Mouse (Mus musculus): Measurements from ENCODE around the gene Ptbp3. TPM values are rescaled to one million over a fixed set of nuclear protein-coding genes. Genes with fewer than 3 reads are reported as not detected.
"Not testable (repeated sequence)": the region's sequence is repeated elsewhere in the genome, so short reads cannot be mapped to it uniquely, and the experiment has no call there.

Gene Ptbp3
- polyA plus RNA-seq, 1 experiment from 2014 or later = 26.9 TPM

- H3K9me3 ChIP-seq; H3K27ac ChIP-seq; H3K36me3 ChIP-seq (replicated peaks); DNase-seq (ENCODE audit: extremely low spot score, low spot score); H3K27me3 ChIP-seq (ENCODE audit: poor library complexity, severe bottlenecking); H3K4me1 ChIP-seq; H3K4me3 ChIP-seq: not testable (repeated sequence)
- WGBS = 94% methylated on average over 8 of the region's 8 CpGs
Observed at GRCm38 (mm10) chr4:59570519-59570918, 21.4 kb upstream of the Ptbp3 start.

- H3K9me3 ChIP-seq = no peaks in the 10 kb centered on the region; the same call in 1 of the 2 replicates
- peak; percentile 62 for DNase-seq (ENCODE audit: extremely low spot score, low spot score)
- WGBS = 11% methylated on average over 7 of the region's 7 CpGs
- no peaks in the 10 kb centered on the region for H3K27me3 ChIP-seq (ENCODE audit: poor library complexity, severe bottlenecking)
- H3K36me3 ChIP-seq (replicated peaks) = no peaks in the 10 kb centered on the region
- no peak overlapping the region for H3K27ac ChIP-seq
- H3K4me1 ChIP-seq = no peaks in the 10 kb centered on the region
- H3K4me3 ChIP-seq = no peak overlapping the region
Observed at GRCm38 (mm10) chr4:59569538-59569937, 20.4 kb upstream of the Ptbp3 start.

GRCm38 (mm10) chr4:59567576-59568260 lies 18.6 kb upstream of the Ptbp3 start:
- Histone ChIP-seq H3K27ac (no peak overlapping the region), H3K36me3 (replicated peaks) (no peaks in the 10 kb centered on the region), H3K9me3 (no peaks in the 10 kb centered on the region; the same call in 1 of the 2 replicates), H3K4me1 (no peaks in the 10 kb centered on the region), H3K27me3 (ENCODE audit: poor library complexity, severe bottlenecking) (no peaks in the 10 kb centered on the region), H3K4me3 (no peak overlapping the region)
- WGBS = 88% methylated on average over 6 of the region's 6 CpGs
- no peak for DNase-seq (ENCODE audit: extremely low spot score, low spot score)

GRCm38 (mm10) chr4:59565571-59566188 lies 16.5 kb upstream of the Ptbp3 start:
- Histone ChIP-seq H3K4me3 (no peak overlapping the region), H3K9me3 (no peaks in the 10 kb centered on the region; the same call in 1 of the 2 replicates), H3K4me1 (no peaks in the 10 kb centered on the region), H3K27me3 (ENCODE audit: poor library complexity, severe bottlenecking) (no peaks in the 10 kb centered on the region), H3K27ac (no peak overlapping the region), H3K36me3 (replicated peaks) (no peaks in the 10 kb centered on the region)
- WGBS = 79% methylated on average over 8 of the region's 8 CpGs
- no peak for DNase-seq (ENCODE audit: extremely low spot score, low spot score)

- Histone ChIP-seq H3K36me3 (replicated peaks) (no peaks in the 10 kb centered on the region), H3K4me3 (no peak overlapping the region), H3K27ac (no peak overlapping the region), H3K9me3 (no peaks in the 10 kb centered on the region; the same call in 1 of the 2 replicates), H3K27me3 (ENCODE audit: poor library complexity, severe bottlenecking) (no peaks in the 10 kb centered on the region), H3K4me1 (no peaks in the 10 kb centered on the region)
- 79% methylated on average over 3 of the region's 3 CpGs for WGBS
- DNase-seq (ENCODE audit: extremely low spot score, low spot score) = no peak
Observed at GRCm38 (mm10) chr4:59564128-59564527, 15.0 kb upstream of the Ptbp3 start.

GRCm38 (mm10) chr4:59560141-59560540 lies 11.0 kb upstream of the Ptbp3 start:
- no peaks in the 10 kb centered on the region for H3K9me3 ChIP-seq
- no peaks in the 10 kb centered on the region for H3K4me1 ChIP-seq
- DNase-seq (ENCODE audit: extremely low spot score, low spot score) = no peak
- H3K4me3 ChIP-seq = no peak overlapping the region
- no peaks in the 10 kb centered on the region for H3K36me3 ChIP-seq (replicated peaks)
- H3K27ac ChIP-seq = no peak overlapping the region
- WGBS = 93% methylated on average over 6 of the region's 6 CpGs
- no peaks in the 10 kb centered on the region for H3K27me3 ChIP-seq (ENCODE audit: poor library complexity, severe bottlenecking)

- no peaks in the 10 kb centered on the region for H3K36me3 ChIP-seq (replicated peaks)
- no peaks in the 10 kb centered on the region for H3K27me3 ChIP-seq (ENCODE audit: poor library complexity, severe bottlenecking)
- H3K9me3 ChIP-seq = no peaks in the 10 kb centered on the region
- 77% methylated on average over 6 of the region's 6 CpGs for WGBS
- no peak overlapping the region for H3K4me3 ChIP-seq
- H3K27ac ChIP-seq = no peak overlapping the region
- H3K4me1 ChIP-seq = no peaks in the 10 kb centered on the region
- DNase-seq (ENCODE audit: extremely low spot score, low spot score) = no peak
Observed at GRCm38 (mm10) chr4:59558096-59558720, 9.0 kb upstream of the Ptbp3 start.

GRCm38 (mm10) chr4:59557343-59557742 lies 8.2 kb upstream of the Ptbp3 start:
- H3K36me3 ChIP-seq (replicated peaks); DNase-seq (ENCODE audit: extremely low spot score, low spot score); H3K4me3 ChIP-seq; H3K27ac ChIP-seq; H3K9me3 ChIP-seq; H3K27me3 ChIP-seq (ENCODE audit: poor library complexity, severe bottlenecking); H3K4me1 ChIP-seq: not testable (repeated sequence)
- WGBS = 96% methylated on average over 4 of the region's 4 CpGs

- Histone ChIP-seq H3K27ac (no peak overlapping the region), H3K27me3 (ENCODE audit: poor library complexity, severe bottlenecking) (peaks cover 5% of the 10 kb centered on the region; the same call in 1 of the 2 replicates), H3K4me3 (no peak overlapping the region), H3K36me3 (replicated peaks) (no peaks in the 10 kb centered on the region), H3K9me3 (no peaks in the 10 kb centered on the region), H3K4me1 (no peaks in the 10 kb centered on the region)
- DNase-seq (ENCODE audit: extremely low spot score, low spot score) = no peak
Observed at GRCm38 (mm10) chr4:59555177-59555576, 6.0 kb upstream of the Ptbp3 start.

GRCm38 (mm10) chr4:59553576-59553975 lies 4.4 kb upstream of the Ptbp3 start:
- peaks cover 5% of the 10 kb centered on the region; the same call in 1 of the 2 replicates for H3K27me3 ChIP-seq (ENCODE audit: poor library complexity, severe bottlenecking)
- H3K27ac ChIP-seq = no peak overlapping the region
- H3K4me1 ChIP-seq = peaks cover 12% of the 10 kb centered on the region
- no peaks in the 10 kb centered on the region for H3K9me3 ChIP-seq
- H3K4me3 ChIP-seq = no peak overlapping the region
- no peaks in the 10 kb centered on the region for H3K36me3 ChIP-seq (replicated peaks)
- DNase-seq (ENCODE audit: extremely low spot score, low spot score) = no peak
- WGBS = 81% methylated on average over 3 of the region's 3 CpGs

GRCm38 (mm10) chr4:59552835-59553234 lies 3.7 kb upstream of the Ptbp3 start:
- Histone ChIP-seq H3K27ac (no peak overlapping the region), H3K36me3 (replicated peaks) (no peaks in the 10 kb centered on the region), H3K4me1 (peaks cover 16% of the 10 kb centered on the region), H3K27me3 (ENCODE audit: poor library complexity, severe bottlenecking) (peaks cover 5% of the 10 kb centered on the region), H3K4me3 (no peak overlapping the region), H3K9me3 (no peaks in the 10 kb centered on the region)
- WGBS = 91% methylated on average over 5 of the region's 5 CpGs
- no peak for DNase-seq (ENCODE audit: extremely low spot score, low spot score)

GRCm38 (mm10) chr4:59551901-59552300 lies 2.7 kb upstream of the Ptbp3 start:
- Histone ChIP-seq H3K4me1 (peaks cover 24% of the 10 kb centered on the region), H3K36me3 (replicated peaks) (no peaks in the 10 kb centered on the region), H3K4me3 (no peak overlapping the region), H3K9me3 (no peaks in the 10 kb centered on the region), H3K27ac (no peak overlapping the region), H3K27me3 (ENCODE audit: poor library complexity, severe bottlenecking) (peaks cover 14% of the 10 kb centered on the region)
- WGBS = 82% methylated on average over 1 of the region's 1 CpGs
- no peak for DNase-seq (ENCODE audit: extremely low spot score, low spot score)

- Histone ChIP-seq H3K4me3 (peak overlapping the region; percentile 81), H3K9me3 (no peaks in the 10 kb centered on the region), H3K27me3 (ENCODE audit: poor library complexity, severe bottlenecking) (peaks cover 21% of the 10 kb centered on the region), H3K27ac (peak overlapping the region; percentile 92), H3K4me1 (peaks cover 26% of the 10 kb centered on the region), H3K36me3 (replicated peaks) (no peaks in the 10 kb centered on the region)
- DNase-seq (ENCODE audit: extremely low spot score, low spot score) = no peak
- WGBS = 15% methylated on average over 11 of the region's 11 CpGs
Observed at GRCm38 (mm10) chr4:59549977-59550560, 905 bp upstream of the Ptbp3 start.
